Mouse (Mus musculus): ENCODE measurements at regions not wholly inside any gene's neighbourhood (a gene's known extent, or its start where the extent isn't known, plus 50 kb on each side); places are given as distances from the start of the nearest gene placed in this dataset.
A peak's percentile ranks its signal among the peaks of the same experiment; 100 is the strongest.

GRCm38 (mm10) chr2:64860113-64860512, 164.7 kb downstream of the Grb14 start:
- DNase-seq (ENCODE audit: extremely low spot score in 1 of 2, low spot score in 1 of 2), result no peak

GRCm38 (mm10) chr2:64853918-64854317, 170.9 kb downstream of the Grb14 start:
- DNase-seq (ENCODE audit: extremely low spot score in 1 of 2, low spot score in 1 of 2), result peak; percentile 73 to 98

- no peak for DNase-seq (ENCODE audit: extremely low spot score in 1 of 2, low spot score in 1 of 2)
Measured at GRCm38 (mm10) chr2:64852913-64853312, 171.9 kb downstream of the Grb14 start.

GRCm38 (mm10) chr2:64851096-64851495, 173.7 kb downstream of the Grb14 start:
- DNase-seq (ENCODE audit: extremely low spot score in 1 of 2, low spot score in 1 of 2), result no peak

GRCm38 (mm10) chr2:64850656-64851055, 174.1 kb downstream of the Grb14 start:
- DNase-seq (ENCODE audit: extremely low spot score in 1 of 2, low spot score in 1 of 2), result no peak

GRCm38 (mm10) chr2:64824494-64824893, 200.3 kb downstream of the Grb14 start:
- no peak for DNase-seq (ENCODE audit: extremely low spot score in 1 of 2, low spot score in 1 of 2)

- DNase-seq (ENCODE audit: extremely low spot score in 1 of 2, low spot score in 1 of 2), result no peak
Measured at GRCm38 (mm10) chr2:64823905-64824304, 200.9 kb downstream of the Grb14 start.

- no peak for DNase-seq (ENCODE audit: extremely low spot score in 1 of 2, low spot score in 1 of 2)
Measured at GRCm38 (mm10) chr2:64823074-64823473, 201.7 kb downstream of the Grb14 start.

- no peak for DNase-seq (ENCODE audit: extremely low spot score in 1 of 2, low spot score in 1 of 2)
Measured at GRCm38 (mm10) chr2:64818159-64818558, 206.6 kb downstream of the Grb14 start.
